Mouse (Mus musculus) kidney, embryonic 14.5 days (tissue): ENCODE results near the gene Jade2. TPM values are rescaled to one million over a fixed set of nuclear protein-coding genes. Genes with fewer than 3 reads are reported as not detected.

ENCODE experiments used
- ATAC-seq: fragments of 200-750 bp; cut with Nextera tagmentation; 2 replicates; pipeline ENCODE4 v1.8.0; 2017; ENCODE audit warnings: moderate number of reproducible peaks, mild to moderate bottlenecking, moderate TSS enrichment, moderate library complexity; ENCODE audit not compliant: low FRiP score, low TSS enrichment
- H3K27ac ChIP-seq: fragments of 300-500 bp; sonication (generic); 2 replicates; pipeline ENCODE4 v1.5.1; 2014; ENCODE audit warnings: low read depth, mild to moderate bottlenecking, low read length, moderate library complexity, mixed read lengths
- H3K27me3 ChIP-seq: fragments of 300-500 bp; sonication (generic); 2 replicates; pipeline ENCODE4 v1.6.1; 2014; ENCODE audit warnings: mild to moderate bottlenecking, low read length; ENCODE audit not compliant: control insufficient read depth, insufficient read depth
- H3K36me3 ChIP-seq: fragments of 300-500 bp; sonication (generic); 2 replicates; pipeline ENCODE4 v1.6.1; 2014; ENCODE audit warnings: low read length, mixed read lengths; ENCODE audit not compliant: control insufficient read depth, insufficient read depth
- H3K4me1 ChIP-seq: fragments of 300-500 bp; sonication (generic); 2 replicates; pipeline ENCODE4 v1.6.1; 2014; ENCODE audit warnings: low read length, mixed read lengths; ENCODE audit not compliant: control insufficient read depth, insufficient read depth
- H3K4me2 ChIP-seq: fragments of 300-500 bp; sonication (generic); replicated peaks from 2 replicates; pipeline ENCODE4 v1.6.1; 2014; ENCODE audit warnings: low read depth, mild to moderate bottlenecking, low read length
- H3K4me3 ChIP-seq: fragments of 300-500 bp; sonication (generic); 2 replicates; pipeline ENCODE4 v1.5.1; 2014; ENCODE audit warnings: mild to moderate bottlenecking, low read length
- H3K9ac ChIP-seq: fragments of 300-500 bp; sonication (generic); 2 replicates; pipeline ENCODE4 v1.6.1; 2014; ENCODE audit warnings: low read depth, mild to moderate bottlenecking, low read length, moderate library complexity
- H3K9me3 ChIP-seq: fragments of 300-500 bp; sonication (generic); 2 replicates; pipeline ENCODE4 v1.6.1; 2016; ENCODE audit warnings: low read length; ENCODE audit not compliant: control insufficient read depth
- WGBS: fragments of 180-500 bp; shearing (Covaris S2); extraction: QIAGEN DNeasy Blood & Tissue Kit; methylation state at CpG from one replicate; pipeline ENCODE4 v1.1.7; 2014; 5-methylcytosine and 5-hydroxymethylcytosine counted together
- polyA plus RNA-seq: library from polyadenylated mRNA; unstranded; fragments of >200 nt; fragmentation: Nextera tagmentation; extraction: Ambion mirVana; gene quantifications from 2 replicates; pipeline ENCODE4 v1.2.1, GENCODE M21; 2014

The Jade2 gene
- polyA plus RNA-seq, 1 experiment from 2014 or later = 0.38 TPM

- no peak overlapping the region for H3K4me2 ChIP-seq
- WGBS = 69% methylated on average over 5 of the region's 5 CpGs
- no peak overlapping the region for H3K9ac ChIP-seq
- H3K36me3 ChIP-seq = no peaks in the 10 kb centered on the region
- no peak for ATAC-seq
- no peaks in the 10 kb centered on the region for H3K27me3 ChIP-seq
- no peaks in the 10 kb centered on the region for H3K9me3 ChIP-seq
- H3K27ac ChIP-seq = no peak overlapping the region
- no peaks in the 10 kb centered on the region for H3K4me1 ChIP-seq
- H3K4me3 ChIP-seq = no peak overlapping the region
Measured at GRCm38 (mm10) chr11:51832992-51833391, 24.5 kb downstream of the Jade2 start.

GRCm38 (mm10) chr11:51831962-51832909 is 25.2 kb downstream of the Jade2 start:
- ATAC-seq = no peak
- Histone ChIP-seq H3K36me3 (no peaks in the 10 kb centered on the region), H3K4me3 (no peak overlapping the region), H3K27me3 (no peaks in the 10 kb centered on the region), H3K4me1 (no peaks in the 10 kb centered on the region), H3K9me3 (no peaks in the 10 kb centered on the region), H3K9ac (no peak overlapping the region), H3K27ac (no peak overlapping the region), H3K4me2 (no peak overlapping the region)
- WGBS = 77% methylated on average over 4 of the region's 4 CpGs

GRCm38 (mm10) chr11:51824867-51825424 is 32.5 kb downstream of the Jade2 start:
- no peaks in the 10 kb centered on the region for H3K9me3 ChIP-seq
- WGBS = 89% methylated on average over 19 of the region's 19 CpGs
- H3K27ac ChIP-seq = no peak overlapping the region
- ATAC-seq = no peak
- H3K36me3 ChIP-seq = no peaks in the 10 kb centered on the region
- H3K9ac ChIP-seq = no peak overlapping the region
- no peak overlapping the region for H3K4me3 ChIP-seq
- no peak overlapping the region for H3K4me2 ChIP-seq
- H3K27me3 ChIP-seq = no peaks in the 10 kb centered on the region
- H3K4me1 ChIP-seq = no peaks in the 10 kb centered on the region

GRCm38 (mm10) chr11:51823963-51824753 is 33.3 kb downstream of the Jade2 start:
- Histone ChIP-seq H3K27me3 (no peaks in the 10 kb centered on the region), H3K9me3 (no peaks in the 10 kb centered on the region), H3K4me3 (no peak overlapping the region), H3K27ac (no peak overlapping the region), H3K36me3 (no peaks in the 10 kb centered on the region), H3K9ac (no peak overlapping the region), H3K4me1 (no peaks in the 10 kb centered on the region), H3K4me2 (no peak overlapping the region)
- WGBS = 89% methylated on average over 3 of the region's 3 CpGs
- ATAC-seq = no peak

GRCm38 (mm10) chr11:51823271-51823670 is 34.2 kb downstream of the Jade2 start:
- Histone ChIP-seq H3K4me2 (no peak overlapping the region), H3K36me3 (no peaks in the 10 kb centered on the region), H3K4me3 (no peak overlapping the region), H3K4me1 (no peaks in the 10 kb centered on the region), H3K9me3 (no peaks in the 10 kb centered on the region), H3K9ac (no peak overlapping the region), H3K27ac (no peak overlapping the region), H3K27me3 (no peaks in the 10 kb centered on the region)
- ATAC-seq = no peak
- WGBS = 79% methylated on average over 11 of the region's 11 CpGs

GRCm38 (mm10) chr11:51822736-51823135 is 34.7 kb downstream of the Jade2 start:
- Histone ChIP-seq H3K27me3 (no peaks in the 10 kb centered on the region), H3K4me2 (no peak overlapping the region), H3K9ac (no peak overlapping the region), H3K36me3 (no peaks in the 10 kb centered on the region), H3K9me3 (no peaks in the 10 kb centered on the region), H3K4me1 (no peaks in the 10 kb centered on the region), H3K27ac (no peak overlapping the region), H3K4me3 (no peak overlapping the region)
- no peak for ATAC-seq
- 17% methylated on average over 4 of the region's 4 CpGs for WGBS

- no peak overlapping the region for H3K4me2 ChIP-seq
- H3K36me3 ChIP-seq = no peaks in the 10 kb centered on the region
- ATAC-seq = no peak
- no peaks in the 10 kb centered on the region for H3K27me3 ChIP-seq
- no peak overlapping the region for H3K27ac ChIP-seq
- H3K9ac ChIP-seq = no peak overlapping the region
- no peaks in the 10 kb centered on the region for H3K4me1 ChIP-seq
- H3K4me3 ChIP-seq = no peak overlapping the region
- 45% methylated on average over 11 of the region's 11 CpGs for WGBS
- no peaks in the 10 kb centered on the region for H3K9me3 ChIP-seq
Measured at GRCm38 (mm10) chr11:51820861-51821260, 36.6 kb downstream of the Jade2 start.

- H3K27me3 ChIP-seq = no peaks in the 10 kb centered on the region
- H3K4me3 ChIP-seq = no peak overlapping the region
- WGBS = 72% methylated on average over 3 of the region's 3 CpGs
- no peaks in the 10 kb centered on the region for H3K4me1 ChIP-seq
- H3K36me3 ChIP-seq = no peaks in the 10 kb centered on the region
- no peaks in the 10 kb centered on the region for H3K9me3 ChIP-seq
- no peak overlapping the region for H3K4me2 ChIP-seq
- no peak overlapping the region for H3K9ac ChIP-seq
- no peak overlapping the region for H3K27ac ChIP-seq
- ATAC-seq = no peak
Measured at GRCm38 (mm10) chr11:51819964-51820363, 37.5 kb downstream of the Jade2 start.
